Mouse (Mus musculus) embryonic facial prominence, embryonic 15.5 days (tissue): ENCODE data around the gene Rps2. TPM values are rescaled to one million over a fixed set of nuclear protein-coding genes. Genes with fewer than 3 reads are reported as not detected.
"Not testable (repeated sequence)": the region's sequence is repeated elsewhere in the genome, so short reads cannot be mapped to it uniquely, and the experiment has no call there.

Source experiments
- ATAC-seq: fragments of 200-750 bp; cut with Nextera tagmentation; 2 replicates; pipeline ENCODE4 v1.8.0; 2017; ENCODE audit warnings: low read depth, moderate TSS enrichment; ENCODE audit not compliant: insufficient number of reproducible peaks, low FRiP score, low TSS enrichment
- H3K27ac ChIP-seq: fragments of 300-500 bp; sonication (generic); replicated peaks from 2 replicates; pipeline ENCODE4 v1.5.1; 2015; ENCODE audit warnings: mild to moderate bottlenecking, inconsistent platforms
- H3K27me3 ChIP-seq: fragments of 300-500 bp; sonication (generic); 2 replicates; pipeline ENCODE4 v1.6.1; 2015; ENCODE audit warnings: inconsistent platforms
- H3K36me3 ChIP-seq: fragments of 300-500 bp; sonication (generic); 2 replicates; pipeline ENCODE4 v1.6.1; 2015; ENCODE audit warnings: mild to moderate bottlenecking, inconsistent platforms
- H3K4me1 ChIP-seq: fragments of 300-500 bp; sonication (generic); 2 replicates; pipeline ENCODE4 v1.6.1; 2015; ENCODE audit warnings: inconsistent platforms
- H3K4me2 ChIP-seq: fragments of 300-500 bp; sonication (generic); replicated peaks from 2 replicates; pipeline ENCODE4 v1.6.1; 2015; ENCODE audit warnings: mild to moderate bottlenecking, inconsistent platforms
- H3K4me3 ChIP-seq: fragments of 300-500 bp; sonication (generic); replicated peaks from 2 replicates; pipeline ENCODE4 v1.5.1; 2015; ENCODE audit warnings: mild to moderate bottlenecking, inconsistent platforms
- H3K9ac ChIP-seq: fragments of 300-500 bp; sonication (generic); 2 replicates; pipeline ENCODE4 v1.6.1; 2015; ENCODE audit warnings: inconsistent platforms
- H3K9me3 ChIP-seq: fragments of 300-500 bp; sonication (generic); replicated peaks from 2 replicates; pipeline ENCODE4 v1.6.1; 2016; ENCODE audit warnings: inconsistent platforms
- WGBS: fragments of 180-500 bp; shearing (Covaris S2); methylation state at CpG from one replicate; pipeline ENCODE4 v1.1.7; 2015; 5-methylcytosine and 5-hydroxymethylcytosine counted together
- polyA plus RNA-seq: library from polyadenylated mRNA; unstranded; fragments of >200 nt; fragmentation: Nextera tagmentation; extraction: Ambion mirVana; gene quantifications from 2 replicates; pipeline ENCODE4 v1.2.1, GENCODE M21; 2015

Gene Rps2
- 1,508 and 1,594 TPM in 2 replicates for polyA plus RNA-seq

GRCm38 (mm10) chr17:24717943-24718342 lies at the start of gene Rps2, which contains the start of gene Rnf151:
Gene Rps2 (plus strand): TSS chr17:24718116.
Gene Rnf151 (minus strand): TSS chr17:24718063.
- H3K36me3 ChIP-seq: peaks cover 35% of the 10 kb centered on the region
- H3K9ac ChIP-seq: peak within 1 kb of the TSS; percentile 95; the same call in 1 of the 2 replicates

GRCm38 (mm10) chr17:24669214-24669544 lies 48.7 kb upstream of the Rps2 start:
- WGBS: 9% methylated on average over 15 of the region's 15 CpGs
- peak overlapping the region; percentile 90 for H3K27ac ChIP-seq
- ATAC-seq: peak; percentile 0; the same call in 1 of the 2 replicates
- not testable (repeated sequence) for H3K9me3 ChIP-seq, H3K36me3 ChIP-seq, H3K27me3 ChIP-seq
- H3K4me3 ChIP-seq: peak overlapping the region; percentile 99
- H3K9ac ChIP-seq: peak overlapping the region; percentile 97
- H3K4me2 ChIP-seq: peak overlapping the region; percentile 82
- peaks cover 36% of the 10 kb centered on the region for H3K4me1 ChIP-seq

More at GRCm38 (mm10) chr17:24717943-24718342, at the start of gene Rps2, which contains the start of gene Rnf151:
- WGBS: 81% methylated on average over 4 of the region's 4 CpGs
- peak within 1 kb of the TSS; percentile 93 for H3K4me3 ChIP-seq
- no peaks in the 10 kb centered on the region for H3K9me3 ChIP-seq
- peaks cover 23% of the 10 kb centered on the region for H3K4me1 ChIP-seq
- ATAC-seq: no peak
- no peak within 1 kb of the TSS for H3K27ac ChIP-seq
- no peaks in the 10 kb centered on the region for H3K27me3 ChIP-seq
- H3K4me2 ChIP-seq: peak within 1 kb of the TSS; percentile 56

- peak within 1 kb of the TSS; percentile 82 for H3K4me2 ChIP-seq
- peak within 1 kb of the TSS; percentile 90 for H3K27ac ChIP-seq
- under 1% methylated on average over 72 of the region's 80 CpGs for whole genome bisulfite sequencing
- no peaks in the 10 kb centered on the region for H3K36me3 ChIP-seq
- no peaks in the 10 kb centered on the region for H3K9me3 ChIP-seq
- peaks cover 38% of the 10 kb centered on the region for H3K4me1 ChIP-seq
- H3K27me3 ChIP-seq: no peaks in the 10 kb centered on the region
- peak within 1 kb of the TSS; percentile 99 for H3K4me3 ChIP-seq
- ATAC-seq: peak; percentile 97
- H3K9ac ChIP-seq: peak within 1 kb of the TSS; percentile 97
Measured at GRCm38 (mm10) chr17:24669545-24670245, 48.2 kb upstream of the Rps2 start, which contains the start of gene Zfp598. Gene Zfp598 (plus strand): TSS chr17:24669687.

DNA sequence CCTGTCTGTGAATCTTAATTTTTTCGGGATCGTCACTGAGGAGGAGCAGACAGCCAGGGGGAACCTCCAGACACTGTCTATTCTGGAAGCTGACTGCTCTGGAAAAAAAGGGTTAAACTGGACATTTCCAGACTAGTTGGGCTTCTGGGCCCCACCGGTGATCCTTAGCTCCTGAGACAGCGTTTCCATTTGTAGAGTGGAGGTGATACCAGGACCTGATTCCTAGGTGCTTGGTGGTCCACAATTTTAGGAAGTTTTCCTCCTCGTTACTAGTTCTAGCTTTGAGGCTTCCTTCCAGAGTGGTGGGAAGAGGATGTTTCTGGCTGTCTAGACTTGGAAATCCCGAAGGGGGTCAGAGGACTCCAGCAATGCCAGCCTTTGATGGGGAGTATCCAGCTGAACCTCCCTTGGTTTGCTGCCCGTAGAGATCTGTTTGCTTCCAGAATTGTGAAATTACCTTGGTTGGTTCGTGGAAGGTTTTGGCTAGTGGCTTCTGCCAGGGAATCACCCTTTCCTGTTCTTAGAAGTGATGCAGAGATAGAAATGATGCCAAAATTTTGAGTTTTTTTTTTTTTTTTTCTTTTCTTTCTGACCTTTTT lies 47.6 kb upstream of the Rps2 start:
- peaks cover 38% of the 10 kb centered on the region for H3K4me1 ChIP-seq
- WGBS: 6% methylated on average over 8 of the region's 8 CpGs
- H3K9me3 ChIP-seq: no peaks in the 10 kb centered on the region
- H3K36me3 ChIP-seq: no peaks in the 10 kb centered on the region
- ATAC-seq: no peak
- H3K4me2 ChIP-seq: peak overlapping the region; percentile 82
- no peaks in the 10 kb centered on the region for H3K27me3 ChIP-seq
- peak overlapping the region; percentile 97 for H3K9ac ChIP-seq
- H3K27ac ChIP-seq: peak overlapping the region; percentile 90
- H3K4me3 ChIP-seq: peak overlapping the region; percentile 99

- no peak for ATAC-seq
- H3K4me3 ChIP-seq: 0 out of 2 replicates have a peak overlapping the region, but pooled peaks have one; percentile 99
- H3K36me3 ChIP-seq: peaks cover 4% of the 10 kb centered on the region; the same call in 1 of the 2 replicates
- 67% methylated on average over 5 of the region's 5 CpGs for WGBS
- no peaks in the 10 kb centered on the region for H3K9me3 ChIP-seq
- no peaks in the 10 kb centered on the region for H3K27me3 ChIP-seq
- no peak overlapping the region for H3K9ac ChIP-seq
- H3K4me2 ChIP-seq: peak overlapping the region; percentile 82
- H3K4me1 ChIP-seq: peaks cover 38% of the 10 kb centered on the region
- no peak overlapping the region for H3K27ac ChIP-seq
Measured at GRCm38 (mm10) chr17:24671346-24671745, 46.6 kb upstream of the Rps2 start.

- H3K4me1 ChIP-seq: peaks cover 38% of the 10 kb centered on the region
- ATAC-seq: no peak
- H3K27ac ChIP-seq: peak overlapping the region; percentile 22; the same call in 1 of the 2 replicates
- 0 out of 2 replicates have a peak overlapping the region, but pooled peaks have one; percentile 12 for H3K4me2 ChIP-seq
- no peaks in the 10 kb centered on the region for H3K9me3 ChIP-seq
- H3K4me3 ChIP-seq: no peak overlapping the region
- H3K36me3 ChIP-seq: peaks cover 12% of the 10 kb centered on the region; the same call in 1 of the 2 replicates
- H3K9ac ChIP-seq: no peak overlapping the region
- WGBS: 15% methylated on average over 5 of the region's 5 CpGs
- no peaks in the 10 kb centered on the region for H3K27me3 ChIP-seq
Measured at GRCm38 (mm10) chr17:24672141-24672540, 45.8 kb upstream of the Rps2 start.

- ATAC-seq: no peak
- Histone ChIP-seq H3K9ac (no peak overlapping the region), H3K4me3 (no peak overlapping the region), H3K36me3 (peaks cover 32% of the 10 kb centered on the region), H3K27me3 (no peaks in the 10 kb centered on the region), H3K9me3 (no peaks in the 10 kb centered on the region), H3K27ac (no peak overlapping the region), H3K4me2 (no peak overlapping the region), H3K4me1 (peaks cover 30% of the 10 kb centered on the region)
- 71% methylated on average over 7 of the region's 7 CpGs for WGBS
Measured at GRCm38 (mm10) chr17:24674277-24674676, 43.6 kb upstream of the Rps2 start.

- Histone ChIP-seq H3K4me1 (peaks cover 19% of the 10 kb centered on the region), H3K27ac (no peak overlapping the region), H3K9me3 (no peaks in the 10 kb centered on the region), H3K4me3 (no peak overlapping the region), H3K4me2 (no peak overlapping the region), H3K27me3 (no peaks in the 10 kb centered on the region), H3K9ac (no peak overlapping the region), H3K36me3 (peaks cover 51% of the 10 kb centered on the region)
- ATAC-seq: no peak
- 58% methylated on average over 2 of the region's 2 CpGs for WGBS
Measured at GRCm38 (mm10) chr17:24676187-24676586, 41.7 kb upstream of the Rps2 start.

DNA sequence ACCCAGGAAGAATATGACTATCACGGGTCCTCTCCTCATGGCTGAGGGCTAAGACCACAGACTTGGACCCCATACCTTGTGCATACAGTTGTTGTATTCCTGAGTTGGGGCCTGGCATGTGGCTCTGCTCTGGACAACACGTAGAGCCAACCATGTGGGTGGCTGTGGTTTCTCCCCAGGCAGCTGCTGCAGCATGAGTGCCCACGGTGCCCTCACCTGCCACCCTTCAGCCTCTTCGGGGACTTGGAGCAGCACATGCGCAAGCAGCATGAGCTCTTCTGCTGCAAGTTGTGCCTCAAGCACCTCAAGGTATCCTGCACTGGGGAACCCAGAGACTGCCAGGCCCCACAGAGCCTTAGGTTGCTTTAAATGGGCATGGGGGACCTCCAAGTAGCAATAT lies 41.0 kb upstream of the Rps2 start:
- Histone ChIP-seq H3K27ac (no peak overlapping the region), H3K27me3 (no peaks in the 10 kb centered on the region), H3K36me3 (peaks cover 57% of the 10 kb centered on the region), H3K9ac (no peak overlapping the region), H3K9me3 (no peaks in the 10 kb centered on the region), H3K4me3 (no peak overlapping the region), H3K4me1 (peaks cover 12% of the 10 kb centered on the region), H3K4me2 (no peak overlapping the region)
- no peak for ATAC-seq
- WGBS: 92% methylated on average over 5 of the region's 5 CpGs

DNA sequence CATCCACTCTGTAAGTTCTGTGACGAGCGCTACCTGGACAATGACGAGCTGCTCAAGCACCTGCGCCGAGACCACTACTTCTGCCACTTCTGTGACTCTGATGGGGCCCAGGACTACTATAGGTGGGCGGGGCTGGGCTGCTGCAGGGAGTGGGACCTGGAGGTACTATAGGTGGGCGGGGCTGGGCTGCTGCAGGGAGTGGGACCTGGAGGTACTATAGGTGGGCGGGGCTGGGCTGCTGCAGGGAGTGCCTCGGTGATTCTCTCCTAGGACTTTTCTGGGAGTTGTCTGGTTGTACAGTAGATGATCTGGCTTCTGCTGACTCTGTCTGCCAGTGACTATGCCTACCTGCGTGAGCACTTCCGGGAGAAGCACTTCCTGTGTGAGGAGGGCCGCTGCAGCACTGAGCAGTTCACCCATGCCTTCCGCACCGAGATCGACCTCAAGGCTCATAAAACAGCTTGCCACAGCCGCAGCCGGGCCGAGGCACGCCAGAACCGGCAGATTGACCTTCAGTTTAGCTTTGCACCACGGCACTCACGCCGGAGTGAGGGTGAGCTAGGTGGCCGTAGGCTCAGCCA lies 40.3 kb upstream of the Rps2 start:
- Histone ChIP-seq H3K4me3 (no peak overlapping the region), H3K9ac (no peak overlapping the region), H3K9me3 (no peaks in the 10 kb centered on the region), H3K36me3 (peaks cover 60% of the 10 kb centered on the region), H3K27ac (no peak overlapping the region), H3K4me2 (no peak overlapping the region), H3K4me1 (0 out of 2 replicates have a peak, but pooled peaks cover 5% of the 10 kb centered on the region), H3K27me3 (no peaks in the 10 kb centered on the region)
- 89% methylated on average over 24 of the region's 24 CpGs for WGBS
- no peak for ATAC-seq

DNA sequence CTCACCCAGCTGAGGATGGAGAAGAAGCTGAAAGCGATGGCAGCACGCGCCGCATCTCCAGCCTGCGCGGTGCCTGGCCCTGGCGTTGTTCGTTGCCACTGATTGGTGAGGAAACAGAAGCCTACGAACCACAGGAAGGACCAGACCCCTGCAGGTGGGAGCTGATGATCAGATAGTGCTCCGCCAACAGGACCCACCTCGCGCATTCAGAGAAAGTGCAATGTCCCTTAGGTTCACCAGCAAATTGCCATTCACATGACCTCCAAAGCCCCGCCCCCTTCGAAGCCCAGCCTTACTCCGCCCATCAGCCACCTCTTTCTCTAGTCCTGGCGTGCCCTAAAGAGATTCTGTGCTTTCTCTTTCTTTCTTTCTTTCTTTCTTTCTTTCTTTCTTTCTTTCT lies 31.4 kb upstream of the Rps2 start:
- ATAC-seq: no peak; the same call in 1 of the 2 replicates
- Histone ChIP-seq H3K27me3 (peaks cover 46% of the 10 kb centered on the region), H3K36me3 (peaks cover 6% of the 10 kb centered on the region), H3K27ac (no peak overlapping the region), H3K9ac (no peak overlapping the region), H3K4me3 (no peak overlapping the region), H3K4me2 (no peak overlapping the region; the same call in 1 of the 2 replicates), H3K9me3 (no peaks in the 10 kb centered on the region), H3K4me1 (peaks cover 22% of the 10 kb centered on the region)
- WGBS: 27% methylated on average over 16 of the region's 16 CpGs
